Mouse (Mus musculus) embryonic facial prominence, embryonic 11.5 days (tissue): ENCODE results near the gene Ccdc33. TPM values are rescaled to one million over a fixed set of nuclear protein-coding genes. Genes with fewer than 3 reads are reported as not detected.

Experiments used
- ATAC-seq: fragments of 200-750 bp; cut with Nextera tagmentation; replicated peaks from 2 replicates; pipeline ENCODE4 v1.8.0; 2017; ENCODE audit warnings: low read depth; ENCODE audit not compliant: insufficient number of reproducible peaks, low FRiP score, low TSS enrichment
- DNase-seq: peaks from one replicate; pipeline ENCODE4 v3.0.0-alpha.2; 2015; ENCODE audit warnings: low spot score
- H3K27ac ChIP-seq: fragments of 300-500 bp; sonication (generic); replicated peaks from 2 replicates; pipeline ENCODE4 v1.5.1; 2014; ENCODE audit warnings: mild to moderate bottlenecking, low read depth, low read length, control low read depth
- H3K27me3 ChIP-seq: fragments of 300-500 bp; sonication (generic); 2 replicates; pipeline ENCODE4 v1.6.1; 2014; ENCODE audit warnings: mild to moderate bottlenecking, low read length, moderate library complexity, mixed read lengths; ENCODE audit not compliant: control insufficient read depth, insufficient read depth
- H3K36me3 ChIP-seq: fragments of 300-500 bp; sonication (generic); replicated peaks from 2 replicates; pipeline ENCODE4 v1.6.1; 2014; ENCODE audit warnings: low read depth, mild to moderate bottlenecking, low read length, moderate library complexity, mixed read lengths; ENCODE audit not compliant: control insufficient read depth, insufficient read depth
- H3K4me1 ChIP-seq: fragments of 300-500 bp; sonication (generic); 2 replicates; pipeline ENCODE4 v1.6.1; 2014; ENCODE audit warnings: low read length, mixed read lengths; ENCODE audit not compliant: control insufficient read depth, insufficient read depth
- H3K4me2 ChIP-seq: fragments of 300-500 bp; sonication (generic); 2 replicates; pipeline ENCODE4 v1.6.1; 2014; ENCODE audit warnings: low read depth, mild to moderate bottlenecking, control low read depth, low read length, moderate library complexity
- H3K4me3 ChIP-seq: fragments of 300-500 bp; sonication (generic); 2 replicates; pipeline ENCODE4 v1.5.1; 2014; ENCODE audit warnings: low read depth, low read length, control low read depth
- H3K9ac ChIP-seq: fragments of 300-500 bp; sonication (generic); replicated peaks from 2 replicates; pipeline ENCODE4 v1.6.1; 2014; ENCODE audit warnings: mild to moderate bottlenecking, control low read depth, low read length
- H3K9me3 ChIP-seq: fragments of 300-500 bp; sonication (generic); replicated peaks from 2 replicates; pipeline ENCODE4 v1.6.1; 2016; ENCODE audit warnings: mild to moderate bottlenecking, low read length, inconsistent platforms, mixed read lengths; ENCODE audit not compliant: control insufficient read depth
- WGBS: fragments of 180-500 bp; shearing (Covaris S2); extraction: QIAGEN DNeasy Blood & Tissue Kit; methylation state at CpG from one replicate; pipeline ENCODE4 v1.1.7; 2014; 5-methylcytosine and 5-hydroxymethylcytosine counted together
- polyA plus RNA-seq: library from polyadenylated mRNA; unstranded; fragments of >200 nt; fragmentation: Nextera tagmentation; extraction: Ambion mirVana; gene quantifications from 2 replicates; pipeline ENCODE4 v1.2.1, GENCODE M21; 2014

Ccdc33 gene
- polyA plus RNA-seq, 1 experiment from 2014 or later = 0.77 TPM

DNA sequence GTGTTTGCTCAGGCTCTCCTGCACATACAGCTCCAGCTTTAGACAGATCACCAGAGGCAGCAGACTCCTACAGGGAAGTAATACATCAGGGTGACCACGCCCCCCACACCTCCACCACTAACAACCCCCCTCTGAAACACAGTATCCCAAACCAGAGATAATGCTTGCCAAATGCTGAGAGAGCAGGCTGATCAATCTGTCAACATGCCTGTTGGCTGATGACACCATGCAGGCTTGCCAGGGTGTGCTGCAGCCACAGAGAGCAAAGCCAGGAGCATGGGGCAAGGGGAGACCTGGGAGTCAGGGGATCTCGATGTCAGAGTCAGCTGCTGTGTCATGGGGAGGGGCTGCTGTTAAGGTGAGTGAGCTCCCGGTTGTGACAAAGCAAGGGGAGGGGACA lies 55.1 kb downstream of the Ccdc33 start, which contains the start of gene Stra6:
TSS of gene Stra6 (plus strand) at position 258 of the 400 bp plus-strand sequence.
- no peak within 1 kb of the TSS for H3K27ac ChIP-seq
- no peaks in the 10 kb centered on the region for H3K9me3 ChIP-seq
- H3K4me3 ChIP-seq = no peak within 1 kb of the TSS
- no peak within 1 kb of the TSS for H3K9ac ChIP-seq
- DNase-seq (no peak), ATAC-seq (no peak)
- H3K36me3 ChIP-seq = no peaks in the 10 kb centered on the region
- no peak within 1 kb of the TSS for H3K4me2 ChIP-seq
- WGBS = 29% methylated on average over 3 of the region's 3 CpGs
- no peaks in the 10 kb centered on the region; the same call in 1 of the 2 replicates for H3K27me3 ChIP-seq
- no peaks in the 10 kb centered on the region for H3K4me1 ChIP-seq

DNA sequence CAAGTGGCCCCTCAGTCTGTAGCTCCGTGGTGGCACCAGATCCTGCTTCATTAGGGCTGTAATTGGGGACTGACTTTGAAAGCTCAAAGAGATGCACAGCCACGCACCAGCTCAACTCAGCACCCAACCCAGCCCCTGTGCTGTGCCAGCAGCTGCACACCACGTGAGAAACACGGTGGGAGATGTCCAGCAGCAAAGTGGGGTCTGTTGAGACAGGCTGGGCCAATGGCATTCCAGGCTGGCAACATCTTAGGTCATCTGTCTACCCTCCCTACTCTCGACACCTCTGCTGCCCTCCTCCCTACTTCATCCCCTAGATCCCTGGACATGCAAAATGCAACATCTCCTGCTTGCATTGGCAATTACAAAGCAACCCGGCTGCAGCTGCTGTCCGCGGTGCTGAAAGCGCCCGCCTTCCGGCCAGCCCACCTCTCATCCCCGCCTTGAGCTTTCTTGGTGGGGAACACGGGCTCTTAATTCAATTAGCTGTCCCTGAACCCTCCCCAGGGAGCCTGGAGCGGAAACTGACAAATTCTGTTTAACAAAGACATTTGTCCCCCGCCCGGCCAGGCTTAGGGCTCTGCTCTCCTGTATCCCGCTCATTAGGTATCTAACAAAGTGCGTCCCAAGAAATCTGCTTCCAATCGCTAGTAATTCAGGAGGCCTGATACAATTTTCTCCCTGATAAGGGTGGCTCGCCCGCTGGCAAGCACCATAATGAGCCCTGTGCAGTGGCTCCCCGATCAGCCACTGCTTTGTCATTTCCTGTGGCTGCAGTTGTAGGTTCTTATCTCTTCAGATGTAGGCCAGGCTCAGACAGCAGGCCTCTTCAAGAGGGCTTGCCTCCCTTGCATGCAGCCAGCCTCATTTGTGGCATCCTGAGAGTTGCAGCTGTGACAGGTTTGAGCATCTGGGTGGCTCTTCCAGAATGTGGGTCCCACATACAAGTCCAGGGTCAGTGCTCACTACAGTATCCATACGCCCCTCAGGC lies 57.7 kb downstream of the Ccdc33 start:
- no peaks in the 10 kb centered on the region for H3K9me3 ChIP-seq
- H3K4me1 ChIP-seq = no peaks in the 10 kb centered on the region
- H3K27ac ChIP-seq = no peak overlapping the region
- H3K4me3 ChIP-seq = no peak overlapping the region
- H3K27me3 ChIP-seq = no peaks in the 10 kb centered on the region; the same call in 1 of the 2 replicates
- no peaks in the 10 kb centered on the region for H3K36me3 ChIP-seq
- DNase-seq (peak; percentile 85), ATAC-seq (no peak; the same call in 1 of the 2 replicates)
- H3K4me2 ChIP-seq = no peak overlapping the region
- WGBS = 10% methylated on average over 23 of the region's 23 CpGs
- H3K9ac ChIP-seq = no peak overlapping the region

DNA sequence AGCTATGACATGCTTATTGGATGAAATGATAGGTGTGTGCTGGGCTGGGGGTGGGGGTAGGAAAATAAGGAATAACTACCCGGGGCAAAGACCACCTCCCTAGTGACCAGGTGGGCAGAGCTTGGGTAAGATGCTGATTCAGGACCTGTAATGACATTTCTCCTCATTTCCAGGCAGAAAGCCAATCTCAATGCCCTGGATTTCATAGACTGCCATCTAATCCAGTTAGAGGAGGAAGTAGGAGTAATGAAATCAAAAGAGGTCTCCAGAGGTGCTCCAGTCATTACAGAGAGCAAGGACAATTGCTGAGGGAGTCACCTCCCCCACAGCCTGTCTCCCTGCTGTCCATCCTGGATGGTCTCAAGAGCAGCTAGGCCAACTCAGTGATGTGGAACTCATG lies 58.7 kb downstream of the Ccdc33 start:
- ATAC-seq (no peak), DNase-seq (no peak)
- H3K9ac ChIP-seq = no peak overlapping the region
- H3K4me2 ChIP-seq = no peak overlapping the region
- WGBS = 36% methylated on average over 1 of the region's 1 CpGs
- no peaks in the 10 kb centered on the region for H3K36me3 ChIP-seq
- H3K27me3 ChIP-seq = no peaks in the 10 kb centered on the region; the same call in 1 of the 2 replicates
- no peaks in the 10 kb centered on the region for H3K4me1 ChIP-seq
- no peak overlapping the region for H3K27ac ChIP-seq
- no peaks in the 10 kb centered on the region for H3K9me3 ChIP-seq
- H3K4me3 ChIP-seq = no peak overlapping the region

DNA sequence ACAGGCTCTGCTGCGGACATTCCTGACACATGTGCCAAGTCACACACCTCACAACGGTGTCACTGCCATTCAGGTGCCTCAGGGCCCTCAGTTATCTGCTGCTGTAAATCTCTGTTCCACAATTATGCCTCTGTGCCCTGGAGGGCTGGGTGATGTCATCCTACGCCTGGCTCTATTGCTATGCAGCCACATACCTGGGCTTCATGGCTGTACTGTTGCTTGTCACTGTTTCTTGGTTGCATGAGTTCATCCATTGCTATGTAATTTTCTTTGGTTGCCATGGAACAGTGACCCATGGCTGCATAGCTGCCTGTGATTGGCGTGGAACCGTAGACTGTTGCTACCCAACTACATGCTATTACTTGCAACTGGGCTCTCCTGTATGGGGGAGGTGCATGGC lies 63.0 kb downstream of the Ccdc33 start:
- H3K4me3 ChIP-seq = no peak overlapping the region
- no peak overlapping the region for H3K9ac ChIP-seq
- H3K27ac ChIP-seq = no peak overlapping the region
- WGBS = 80% methylated on average over 5 of the region's 5 CpGs
- ATAC-seq = no peak
- no peak overlapping the region for H3K4me2 ChIP-seq
- H3K9me3 ChIP-seq = no peaks in the 10 kb centered on the region
- no peaks in the 10 kb centered on the region; the same call in 1 of the 2 replicates for H3K27me3 ChIP-seq
- no peaks in the 10 kb centered on the region for H3K4me1 ChIP-seq
- no peak for DNase-seq
- H3K36me3 ChIP-seq = no peaks in the 10 kb centered on the region

DNA sequence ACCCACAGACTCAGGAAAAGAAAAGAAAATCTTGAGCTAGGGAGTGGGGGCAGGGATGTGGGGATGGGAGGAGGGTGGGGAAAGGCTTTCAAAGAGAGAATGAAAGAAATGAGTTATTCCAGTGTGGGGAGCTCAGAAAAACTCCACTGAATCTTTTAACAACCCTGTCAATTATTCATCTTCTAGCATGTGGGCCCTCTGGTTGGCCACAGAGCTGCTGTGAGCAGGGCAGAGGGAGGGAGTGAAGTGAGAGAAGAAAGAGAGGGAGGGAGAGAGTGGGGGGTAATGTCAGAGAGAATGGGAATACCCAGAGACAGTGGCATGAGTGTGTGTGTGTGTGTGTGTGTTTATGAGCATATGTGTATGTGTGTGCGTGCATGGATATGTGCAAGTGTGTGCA lies 64.6 kb downstream of the Ccdc33 start:
- H3K36me3 ChIP-seq = no peaks in the 10 kb centered on the region
- no peak overlapping the region for H3K27ac ChIP-seq
- H3K4me1 ChIP-seq = no peaks in the 10 kb centered on the region
- no peak overlapping the region for H3K4me3 ChIP-seq
- H3K9me3 ChIP-seq = no peaks in the 10 kb centered on the region
- H3K4me2 ChIP-seq = no peak overlapping the region
- WGBS = 92% methylated on average over 1 of the region's 1 CpGs
- no peak overlapping the region for H3K9ac ChIP-seq
- H3K27me3 ChIP-seq = no peaks in the 10 kb centered on the region
- ATAC-seq = no peak
- DNase-seq = no peak

DNA sequence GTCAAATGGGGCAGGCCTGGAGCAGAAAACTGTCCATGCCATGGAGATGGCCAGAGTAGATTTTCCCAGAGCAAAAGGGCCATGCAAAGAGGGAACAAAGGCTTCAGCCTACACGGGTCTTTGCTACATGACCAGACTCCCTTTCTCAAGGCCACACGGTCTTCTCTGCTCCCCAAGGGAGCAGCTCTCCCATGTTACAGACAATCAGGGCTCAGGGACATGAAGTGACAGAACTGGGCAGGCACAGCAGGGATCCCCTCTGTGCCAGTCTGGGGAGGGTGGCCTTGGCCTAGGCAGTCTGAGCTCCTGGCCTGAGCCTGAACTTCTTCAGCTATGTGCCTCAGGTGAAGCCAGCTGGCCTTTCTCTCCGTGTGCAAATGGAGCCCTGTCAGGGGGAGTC lies 65.1 kb downstream of the Ccdc33 start:
- Histone ChIP-seq H3K4me3 (no peak overlapping the region), H3K27ac (no peak overlapping the region), H3K4me1 (no peaks in the 10 kb centered on the region), H3K9me3 (no peaks in the 10 kb centered on the region), H3K9ac (no peak overlapping the region), H3K4me2 (no peak overlapping the region), H3K36me3 (no peaks in the 10 kb centered on the region), H3K27me3 (no peaks in the 10 kb centered on the region)
- DNase-seq (no peak), ATAC-seq (no peak)
- WGBS = 49% methylated on average over 3 of the region's 3 CpGs

DNA sequence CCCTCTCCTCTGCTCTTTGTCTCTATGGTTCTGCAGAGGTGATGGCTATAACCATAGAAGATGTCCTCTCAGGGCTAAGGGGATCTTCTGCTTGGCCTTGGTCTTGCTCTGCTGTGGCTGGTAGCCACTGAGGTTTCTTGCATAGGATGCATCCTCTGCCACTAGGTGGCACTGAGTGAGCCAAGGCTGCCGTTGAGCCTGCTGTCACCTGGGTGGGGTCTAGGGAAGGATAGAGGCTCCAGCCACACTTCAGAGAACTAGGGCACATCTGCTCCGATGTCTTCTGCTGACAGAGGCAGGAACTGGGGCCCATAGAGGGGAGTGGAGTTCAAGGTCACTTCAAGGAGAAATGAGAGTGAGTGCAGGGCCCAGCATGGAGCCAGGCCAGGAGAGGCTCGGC lies 65.5 kb downstream of the Ccdc33 start:
- no peaks in the 10 kb centered on the region; the same call in 1 of the 2 replicates for H3K4me1 ChIP-seq
- H3K4me2 ChIP-seq = no peak overlapping the region
- DNase-seq = peak; percentile 79
- no peaks in the 10 kb centered on the region for H3K9me3 ChIP-seq
- no peaks in the 10 kb centered on the region for H3K36me3 ChIP-seq
- no peak overlapping the region for H3K9ac ChIP-seq
- H3K27me3 ChIP-seq = no peaks in the 10 kb centered on the region
- no peak overlapping the region for H3K4me3 ChIP-seq
- no peak overlapping the region for H3K27ac ChIP-seq
- WGBS = 10% methylated on average over 3 of the region's 3 CpGs
- ATAC-seq = 0 out of 2 replicates have a peak, but pooled peaks have one; percentile 25

DNA sequence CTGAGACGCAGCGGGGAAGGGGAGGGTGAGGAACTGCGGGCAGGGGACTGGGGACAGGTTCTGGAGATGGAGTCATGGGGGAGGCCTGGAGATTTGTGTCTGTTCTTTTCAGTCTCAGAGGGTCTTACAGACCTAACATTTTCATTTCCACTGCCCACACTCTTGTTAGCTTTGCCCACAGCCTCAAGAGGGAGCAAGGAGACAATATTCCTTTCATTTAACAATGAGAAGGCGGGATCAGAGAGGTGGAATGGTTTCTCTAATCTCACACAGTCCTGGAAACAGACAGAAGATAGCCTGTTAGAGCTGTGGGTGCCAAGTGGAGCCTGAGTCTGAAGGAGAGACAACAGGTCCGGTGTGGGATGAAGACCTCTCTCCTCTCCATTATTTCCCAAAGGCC lies 66.7 kb downstream of the Ccdc33 start:
- WGBS = 24% methylated on average over 5 of the region's 5 CpGs
- ATAC-seq = no peak
- no peak overlapping the region for H3K4me3 ChIP-seq

More for the DNA sequence above, 66.7 kb downstream of the Ccdc33 start:
- Histone ChIP-seq H3K9ac (no peak overlapping the region), H3K27me3 (no peaks in the 10 kb centered on the region), H3K27ac (no peak overlapping the region), H3K4me1 (no peaks in the 10 kb centered on the region; the same call in 1 of the 2 replicates), H3K4me2 (no peak overlapping the region), H3K9me3 (no peaks in the 10 kb centered on the region), H3K36me3 (no peaks in the 10 kb centered on the region)
- no peak for DNase-seq
